Mouse (Mus musculus): ENCODE measurements around the gene Il21r. TPM values are rescaled to one million over a fixed set of nuclear protein-coding genes. Genes with fewer than 3 reads are reported as not detected.

Gene Il21r
- total RNA-seq, 2 experiments from 2014 or later: not detected

DNA sequence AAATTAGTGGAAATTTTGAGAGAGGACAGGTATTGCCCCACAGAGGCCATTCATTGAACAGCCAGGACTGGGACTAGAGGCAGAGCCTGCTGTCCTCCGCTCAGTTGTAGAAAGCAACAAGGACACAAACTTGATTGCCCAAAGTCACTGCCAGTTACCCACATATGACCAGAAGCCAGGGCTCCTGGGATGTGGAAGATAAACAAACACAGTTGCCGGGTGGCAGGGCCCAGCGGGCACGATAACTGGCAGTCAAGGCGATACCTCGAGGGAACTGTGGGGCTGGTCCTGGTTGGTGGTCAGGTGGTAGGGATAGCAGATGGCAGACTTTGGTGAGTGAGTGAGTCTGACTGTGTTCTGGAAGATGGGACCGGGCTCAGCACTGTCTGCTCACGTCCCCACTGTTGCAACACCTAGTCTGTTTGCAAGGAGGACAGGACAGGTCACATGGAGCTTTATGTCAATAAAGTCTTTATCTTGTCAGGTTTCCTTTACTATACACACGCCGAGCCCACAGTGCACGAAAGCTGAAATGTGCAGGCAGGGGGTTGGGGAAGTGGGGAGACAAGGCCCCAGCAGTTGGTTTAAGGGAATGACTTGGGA is 25.6 kb upstream of the Il21r start:
- intact Hi-C loops (cut with DNase I): loop anchor here (5.0 kb wide), 1 partner anchor 85 kb away; the partner anchor contains the start of gene Nsmce1
- TF ChIP-seq CTCF (IDR thresholded peaks at IDR 0.05): no peak
- no peak for DNase-seq
- H3K27ac ChIP-seq: peak overlapping the region; percentile 49; the same call in 1 of the 2 replicates
- no peak overlapping the region for H3K4me3 ChIP-seq

DNA sequence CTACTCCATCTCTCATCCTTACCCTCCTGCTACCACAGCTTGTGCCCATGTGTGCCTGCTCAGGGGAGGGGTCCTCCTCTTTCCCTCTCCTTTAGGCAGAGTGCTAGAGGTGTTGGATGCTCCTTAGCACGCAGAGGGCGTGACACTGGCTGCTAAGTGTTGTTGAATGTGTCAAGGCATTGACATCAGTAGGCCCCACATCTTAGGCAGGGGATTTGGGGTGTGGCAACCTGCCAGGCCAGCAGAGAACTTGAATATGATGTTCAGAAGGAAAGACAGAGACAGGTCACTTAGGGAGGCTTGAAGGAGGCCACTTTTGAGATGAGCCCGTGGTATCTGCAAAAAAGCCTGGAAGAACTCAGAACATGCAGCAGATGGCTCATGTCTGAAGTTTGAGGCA is 25.1 kb upstream of the Il21r start:
- intact Hi-C loops (cut with DNase I): loop anchor here (5.0 kb wide), 1 partner anchor 86 kb away; the partner anchor contains the start of gene Nsmce1
- Histone ChIP-seq H3K4me3 (no peak overlapping the region), H3K27ac (peak overlapping the region; percentile 49; the same call in 1 of the 2 replicates)
- TF ChIP-seq CTCF (IDR thresholded peaks at IDR 0.05): no peak
- no peak for DNase-seq

DNA sequence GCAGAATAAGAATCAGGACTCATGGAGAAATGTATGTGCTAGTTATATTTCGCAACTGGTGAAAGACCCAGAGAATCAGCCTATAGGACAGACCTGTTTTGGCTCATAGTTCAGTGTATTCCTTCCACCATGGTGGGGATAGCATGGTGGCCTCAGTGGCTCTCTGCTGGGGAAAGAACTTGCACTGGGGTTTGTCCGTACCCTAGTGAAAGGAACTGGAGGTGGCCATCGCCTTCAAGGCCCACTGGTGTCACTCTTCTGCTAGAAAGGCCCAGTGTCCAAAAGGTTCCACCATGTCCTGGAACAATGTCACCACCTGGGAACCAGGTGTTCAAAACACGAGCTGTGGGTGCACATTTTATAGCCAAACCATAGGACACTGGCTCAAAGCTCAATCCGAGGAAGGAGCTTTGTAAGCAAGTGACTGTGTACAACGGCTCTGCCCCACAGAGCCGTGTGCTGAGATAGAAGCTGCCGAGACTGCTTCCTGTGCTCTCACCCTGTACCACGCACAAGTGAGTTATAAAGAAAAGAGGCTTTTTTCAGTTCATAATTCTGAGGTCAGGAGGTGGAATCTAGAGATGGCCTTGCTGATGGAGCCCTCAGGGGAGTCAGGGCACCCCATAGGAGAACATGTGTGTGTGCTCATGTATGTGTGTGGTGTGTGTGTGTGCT is 23.5 kb upstream of the Il21r start:
- intact Hi-C loops (cut with DNase I): loop anchor here (2.0 to 5.0 kb wide), 2 partner anchors 87 to 159 kb away; partner anchors contain the start of gene Nsmce1
- Histone ChIP-seq H3K4me3 (no peak overlapping the region), H3K27ac (no peak overlapping the region)
- no peak for DNase-seq
- TF ChIP-seq CTCF (IDR thresholded peaks at IDR 0.05): no peak

DNA sequence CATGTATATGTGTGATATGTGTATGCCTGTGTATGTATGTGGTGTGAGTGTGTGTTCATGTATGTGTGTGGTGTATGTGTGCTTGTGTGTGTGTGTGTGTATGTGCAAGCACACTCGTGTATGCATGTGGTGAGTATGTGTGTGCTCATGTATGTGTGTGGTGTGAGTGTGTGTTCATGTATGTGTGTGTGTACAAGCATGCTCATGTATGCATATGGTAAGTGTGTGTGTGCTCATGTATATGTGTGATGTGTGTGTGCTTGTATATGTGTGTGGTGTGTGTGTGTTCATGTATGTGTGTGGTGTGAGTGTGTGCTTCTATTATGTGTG is 23.0 kb upstream of the Il21r start:
- no peak for TF ChIP-seq CTCF (IDR thresholded peaks at IDR 0.05)
- H3K4me3 ChIP-seq: no peak overlapping the region
- intact Hi-C loops (cut with DNase I): loop anchor here (2.0 kb wide), 1 partner anchor 159 kb away; no protein-coding TSS in a partner anchor
- H3K27ac ChIP-seq: peak overlapping the region; percentile 78; the same call in 1 of the 2 replicates
- no peak for DNase-seq

DNA sequence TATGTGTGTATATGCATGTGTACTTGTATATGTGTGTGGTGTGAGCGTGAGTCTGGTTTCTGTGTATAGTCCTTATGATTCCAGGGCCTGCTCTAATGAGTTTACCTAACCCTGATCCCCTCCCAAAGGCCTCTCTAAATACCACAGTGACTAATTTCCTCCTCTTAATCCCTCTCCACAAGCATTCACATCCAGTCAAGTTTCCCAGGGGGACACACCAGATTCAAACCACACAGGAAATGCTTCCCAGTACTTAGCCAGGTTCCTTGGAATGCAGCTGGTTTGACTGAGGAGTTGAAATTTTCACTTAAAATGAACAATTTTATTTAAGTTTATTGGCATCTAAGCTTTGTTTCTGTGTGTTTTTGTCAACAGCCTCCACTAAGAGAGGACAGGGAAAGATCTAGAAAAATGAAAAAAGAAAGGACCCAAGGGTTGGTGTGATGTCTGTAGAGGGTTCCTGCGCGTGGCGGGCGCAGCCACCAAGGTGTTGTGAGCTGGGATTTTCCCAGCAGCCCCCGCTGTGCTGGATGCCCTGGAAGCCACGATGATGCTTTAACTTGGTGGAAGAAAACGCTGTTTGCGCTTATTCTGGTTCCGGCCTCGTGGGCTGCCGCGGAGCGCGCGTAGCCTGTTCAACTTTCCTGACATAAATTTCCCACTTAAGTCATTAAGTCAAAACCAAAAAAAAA is 22.5 kb upstream of the Il21r start:
- Histone ChIP-seq H3K27ac (peak overlapping the region; percentile 78), H3K4me3 (peak overlapping the region; percentile 69)
- no peak for DNase-seq
- intact Hi-C loops (cut with DNase I): loop anchor here (1.0 to 2.0 kb wide), 2 partner anchors 110 to 160 kb away; no protein-coding TSS in a partner anchor
- no peak for TF ChIP-seq CTCF (IDR thresholded peaks at IDR 0.05)

DNA sequence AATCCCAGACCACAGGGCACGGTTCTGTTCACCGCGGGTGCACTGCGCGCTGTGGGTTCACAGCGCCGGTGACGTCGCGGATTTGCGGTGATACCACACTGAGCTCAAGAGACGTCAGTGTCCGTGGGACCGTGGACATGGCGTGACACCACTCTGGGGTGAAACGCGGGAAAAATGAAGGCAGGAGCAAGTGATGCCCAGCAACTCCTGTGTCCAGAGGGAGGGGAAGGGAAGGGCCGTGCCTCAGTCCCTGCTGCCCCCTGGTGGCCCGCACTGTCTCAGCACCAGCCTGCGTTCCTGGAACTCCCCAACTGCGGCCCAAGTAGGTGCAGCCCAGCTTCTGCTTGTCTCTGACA is 21.9 kb upstream of the Il21r start:
- intact Hi-C loops (cut with DNase I): loop anchor here (1.0 to 2.0 kb wide), 2 partner anchors 111 to 160 kb away; no protein-coding TSS in a partner anchor
- H3K27ac ChIP-seq: peak overlapping the region; percentile 78
- no peak; the same call in 1 of the 2 replicates for TF ChIP-seq CTCF (IDR thresholded peaks at IDR 0.05)

DNA sequence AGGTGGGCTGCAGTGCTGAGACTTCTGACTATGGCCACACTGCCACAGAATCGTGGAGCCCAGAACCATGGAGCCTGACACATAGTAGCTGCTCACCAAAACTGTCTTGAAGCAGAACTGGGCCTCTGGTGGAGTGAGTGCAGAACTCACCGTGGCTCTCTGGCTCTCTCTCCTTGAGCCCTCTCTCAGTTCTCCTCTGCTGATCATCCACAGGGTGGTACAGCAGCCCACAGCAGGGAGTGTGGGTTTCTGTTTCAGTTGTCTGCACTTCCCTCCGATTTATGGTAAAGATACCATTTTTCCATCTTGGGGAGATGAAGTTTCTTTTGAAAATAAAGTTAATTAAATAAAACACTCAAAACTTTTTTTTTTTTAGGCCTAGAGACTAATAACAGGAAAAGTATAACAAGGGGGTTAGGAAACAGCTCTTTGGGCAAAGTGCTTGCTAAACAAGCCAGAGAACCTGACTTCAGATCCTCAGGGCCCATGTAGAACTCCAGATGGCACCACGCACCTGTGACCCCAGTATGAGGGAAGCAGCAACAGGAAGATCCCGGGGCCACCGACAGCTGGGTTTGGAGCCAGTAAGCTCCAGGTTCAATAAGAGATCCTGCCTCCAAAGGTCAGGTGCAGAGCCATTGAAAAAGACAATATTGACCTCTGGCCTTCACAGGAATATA is 19.8 kb upstream of the Il21r start:
- DNase-seq: no peak
- Histone ChIP-seq H3K4me3 (no peak overlapping the region), H3K27ac (no peak overlapping the region)
- intact Hi-C loops (cut with DNase I): no loop called here
- no peak for TF ChIP-seq CTCF (IDR thresholded peaks at IDR 0.05)

More for the DNA sequence above, 21.9 kb upstream of the Il21r start:
- peak; percentile 91 for DNase-seq
- H3K4me3 ChIP-seq: peak overlapping the region; percentile 69

DNA sequence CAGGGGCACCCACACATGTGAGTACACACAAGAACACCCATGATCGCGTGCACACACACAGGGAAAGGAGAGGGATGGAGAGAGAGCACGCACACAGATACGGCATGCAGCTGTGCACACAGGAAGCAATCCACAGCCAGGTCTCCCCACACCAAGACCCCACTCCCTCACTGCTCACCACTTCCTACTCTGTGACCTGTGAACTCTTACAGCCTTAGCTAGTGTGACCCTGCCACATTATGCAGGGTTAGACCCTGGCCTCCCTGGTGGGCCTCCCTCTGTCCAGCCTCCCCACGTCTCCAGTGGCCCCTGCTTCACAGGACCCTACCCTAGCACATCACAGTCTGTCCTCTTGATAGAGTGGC is 19.2 kb upstream of the Il21r start:
- TF ChIP-seq CTCF (IDR thresholded peaks at IDR 0.05): no peak
- DNase-seq: no peak
- no peak overlapping the region for H3K4me3 ChIP-seq
- no peak overlapping the region for H3K27ac ChIP-seq
- intact Hi-C loops (cut with DNase I): no loop called here

DNA sequence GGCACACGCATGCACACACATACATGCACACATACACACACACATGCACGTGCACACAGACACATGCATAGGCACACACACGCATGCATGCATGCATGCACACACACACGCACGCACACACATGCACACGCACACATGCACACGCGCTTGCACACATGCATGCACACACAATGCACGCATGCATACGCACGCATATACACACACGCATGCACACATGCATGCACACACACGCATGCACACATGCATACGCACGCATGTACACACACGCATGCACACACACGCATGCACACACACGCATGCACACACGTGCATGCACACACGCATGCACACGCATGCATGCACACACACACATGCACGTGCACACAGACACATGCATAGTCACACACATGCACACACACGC is 16.9 kb upstream of the Il21r start:
- no peak for TF ChIP-seq CTCF (IDR thresholded peaks at IDR 0.05)
- Histone ChIP-seq H3K4me3 (no peak overlapping the region), H3K27ac (no peak overlapping the region)
- intact Hi-C loops (cut with DNase I): no loop called here
- DNase-seq: no peak

DNA sequence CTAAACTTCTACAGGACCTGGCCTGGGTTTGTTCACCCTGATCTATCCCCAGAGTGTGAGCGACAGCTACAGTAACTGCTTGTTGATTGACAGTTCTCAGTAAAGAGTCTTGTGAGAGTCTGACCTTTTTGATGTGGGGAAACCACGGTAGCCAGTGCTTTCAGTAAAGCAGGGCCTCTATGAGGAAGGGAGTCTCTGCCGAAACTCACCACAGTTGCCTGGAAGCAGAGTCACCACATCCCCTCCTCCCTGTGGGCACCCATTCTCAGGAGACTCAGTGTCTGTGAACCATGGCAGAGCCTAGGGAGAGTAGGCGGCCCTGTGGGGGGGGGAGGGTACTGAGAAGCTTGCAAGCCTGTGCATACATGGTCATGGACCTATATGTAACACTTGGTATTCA is 14.5 kb upstream of the Il21r start:
- no peak for DNase-seq
- intact Hi-C loops (cut with DNase I): no loop called here
- no peak overlapping the region for H3K4me3 ChIP-seq
- no peak for TF ChIP-seq CTCF (IDR thresholded peaks at IDR 0.05)
- H3K27ac ChIP-seq: no peak overlapping the region

DNA sequence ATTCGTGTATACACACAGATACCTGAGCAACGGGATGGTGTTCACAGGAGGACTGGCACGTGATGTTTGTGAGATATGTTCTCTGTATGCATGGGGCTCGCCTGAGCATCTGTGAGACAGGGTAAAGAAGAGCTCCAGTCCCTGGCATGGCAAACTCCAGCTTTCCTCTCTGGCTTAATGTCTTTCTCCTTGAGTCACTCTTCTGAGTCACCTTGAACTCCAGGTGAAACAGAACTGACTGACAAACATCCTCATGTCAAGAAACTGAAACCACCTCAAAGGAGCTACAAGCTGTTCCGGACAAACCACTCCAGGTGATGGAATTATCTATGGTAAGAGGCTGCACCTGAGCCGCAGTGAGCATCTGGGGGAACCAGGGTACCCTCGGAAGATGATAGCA is 13.3 kb upstream of the Il21r start:
- Histone ChIP-seq H3K4me3 (no peak overlapping the region), H3K27ac (no peak overlapping the region)
- no peak for TF ChIP-seq CTCF (IDR thresholded peaks at IDR 0.05)
- DNase-seq: no peak
- intact Hi-C loops (cut with DNase I): no loop called here

DNA sequence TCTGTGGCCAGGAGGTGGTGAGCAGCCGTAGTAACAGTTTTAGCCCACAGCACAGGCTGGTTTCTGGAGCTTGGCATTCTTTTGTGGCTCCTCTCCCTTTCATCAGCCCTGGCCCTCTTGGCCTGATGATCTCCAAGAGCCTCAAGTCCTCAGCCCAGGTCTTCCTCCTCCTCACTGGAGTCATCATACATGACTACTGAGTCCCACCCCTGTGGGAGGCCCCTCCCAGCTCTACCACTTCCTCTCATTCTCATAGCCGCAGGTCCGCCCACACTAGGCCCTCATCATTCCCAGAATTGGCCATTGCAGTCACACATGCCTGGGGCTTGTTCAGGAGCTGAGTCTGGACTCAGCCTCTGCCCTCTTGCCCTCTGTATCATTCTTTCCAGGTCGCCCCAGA is 9.4 kb upstream of the Il21r start:
- intact Hi-C loops (cut with DNase I): no loop called here
- no peak overlapping the region for H3K27ac ChIP-seq
- DNase-seq: no peak
- TF ChIP-seq CTCF (IDR thresholded peaks at IDR 0.05): no peak
- no peak overlapping the region for H3K4me3 ChIP-seq

DNA sequence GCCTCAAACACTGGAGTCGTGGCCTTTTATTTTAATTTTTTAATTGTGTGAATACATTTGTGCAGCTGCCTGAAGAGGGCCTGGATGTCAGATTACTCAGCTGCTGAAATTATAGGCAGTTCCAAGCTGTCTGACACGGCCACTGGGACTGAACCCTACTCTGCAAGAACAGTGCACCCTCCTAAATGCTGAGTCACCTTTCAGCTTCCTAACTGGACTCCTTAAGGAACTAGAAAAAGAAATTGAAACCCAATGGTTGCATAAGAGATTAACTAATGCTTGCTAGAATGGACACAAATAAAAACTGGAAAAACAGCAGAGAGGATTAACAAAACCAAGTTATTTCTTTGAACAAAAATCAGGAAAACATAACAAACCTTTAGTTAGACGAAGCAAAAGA is 6.8 kb upstream of the Il21r start:
- H3K27ac ChIP-seq: peak overlapping the region; percentile 56; the same call in 1 of the 2 replicates
- DNase-seq: peak; percentile 47
- no peak for TF ChIP-seq CTCF (IDR thresholded peaks at IDR 0.05)
- intact Hi-C loops (cut with DNase I): no loop called here
- no peak overlapping the region for H3K4me3 ChIP-seq
